Mouse (Mus musculus) heart, adult 9 months (tissue): ENCODE results near the gene Glul.
A peak's percentile ranks its signal among the peaks of the same experiment; 100 is the strongest.

Experiments used
- DNase-seq, 2 experiments: peaks; one replicate each; pipeline ENCODE4 v3.0.0; 2022; ENCODE audit warnings: low spot score in 2 of 2

Gene Glul

GRCm38 (mm10) chr1:153909213-153909962 is 9.6 kb downstream of the Glul start:
- DNase-seq = no peak

- no peak for DNase-seq
Observed at GRCm38 (mm10) chr1:153909963-153910291, 10.2 kb downstream of the Glul start.

- no peak for DNase-seq
Observed at GRCm38 (mm10) chr1:153910423-153910822, 10.7 kb downstream of the Glul start.

GRCm38 (mm10) chr1:153911276-153911795 is 11.6 kb downstream of the Glul start:
- DNase-seq = no peak

- no peak for DNase-seq
Observed at GRCm38 (mm10) chr1:153913869-153914268, 14.1 kb downstream of the Glul start.

- peak; percentile 61 to 64 for DNase-seq
Observed at GRCm38 (mm10) chr1:153918521-153919206, 18.9 kb downstream of the Glul start.

GRCm38 (mm10) chr1:153921642-153922041 is 21.9 kb downstream of the Glul start:
- no peak for DNase-seq

GRCm38 (mm10) chr1:153922571-153923021 is 22.9 kb downstream of the Glul start:
- DNase-seq = peak; percentile 84 to 85

GRCm38 (mm10) chr1:153924395-153925385 is 24.9 kb downstream of the Glul start:
- no peak for DNase-seq

GRCm38 (mm10) chr1:153930431-153930830 is 30.7 kb downstream of the Glul start:
- no peak for DNase-seq

- DNase-seq = no peak
Observed at GRCm38 (mm10) chr1:153933772-153934171, 34.0 kb downstream of the Glul start.

GRCm38 (mm10) chr1:153935844-153936380 is 36.2 kb downstream of the Glul start:
- no peak for DNase-seq

GRCm38 (mm10) chr1:153937025-153937424 is 37.3 kb downstream of the Glul start:
- DNase-seq = no peak

- no peak for DNase-seq
Observed at GRCm38 (mm10) chr1:153940986-153941385, 41.2 kb downstream of the Glul start.

- DNase-seq = peak; percentile 21 to 43
Observed at GRCm38 (mm10) chr1:153945181-153945580, 45.4 kb downstream of the Glul start.

- no peak for DNase-seq
Observed at GRCm38 (mm10) chr1:153946971-153947370, 47.2 kb downstream of the Glul start.

- DNase-seq = no peak
Observed at GRCm38 (mm10) chr1:153947837-153948236, 48.1 kb downstream of the Glul start.

- no peak for DNase-seq
Observed at GRCm38 (mm10) chr1:153953232-153953631, 53.5 kb downstream of the Glul start.

- no peak for DNase-seq
Observed at GRCm38 (mm10) chr1:153953797-153954196, 54.1 kb downstream of the Glul start.

GRCm38 (mm10) chr1:153957850-153958249 is 58.1 kb downstream of the Glul start:
- DNase-seq = no peak
